Comparison of ENCODE assay signal across 8 mouse cellular contexts in the genomic region with DNA sequence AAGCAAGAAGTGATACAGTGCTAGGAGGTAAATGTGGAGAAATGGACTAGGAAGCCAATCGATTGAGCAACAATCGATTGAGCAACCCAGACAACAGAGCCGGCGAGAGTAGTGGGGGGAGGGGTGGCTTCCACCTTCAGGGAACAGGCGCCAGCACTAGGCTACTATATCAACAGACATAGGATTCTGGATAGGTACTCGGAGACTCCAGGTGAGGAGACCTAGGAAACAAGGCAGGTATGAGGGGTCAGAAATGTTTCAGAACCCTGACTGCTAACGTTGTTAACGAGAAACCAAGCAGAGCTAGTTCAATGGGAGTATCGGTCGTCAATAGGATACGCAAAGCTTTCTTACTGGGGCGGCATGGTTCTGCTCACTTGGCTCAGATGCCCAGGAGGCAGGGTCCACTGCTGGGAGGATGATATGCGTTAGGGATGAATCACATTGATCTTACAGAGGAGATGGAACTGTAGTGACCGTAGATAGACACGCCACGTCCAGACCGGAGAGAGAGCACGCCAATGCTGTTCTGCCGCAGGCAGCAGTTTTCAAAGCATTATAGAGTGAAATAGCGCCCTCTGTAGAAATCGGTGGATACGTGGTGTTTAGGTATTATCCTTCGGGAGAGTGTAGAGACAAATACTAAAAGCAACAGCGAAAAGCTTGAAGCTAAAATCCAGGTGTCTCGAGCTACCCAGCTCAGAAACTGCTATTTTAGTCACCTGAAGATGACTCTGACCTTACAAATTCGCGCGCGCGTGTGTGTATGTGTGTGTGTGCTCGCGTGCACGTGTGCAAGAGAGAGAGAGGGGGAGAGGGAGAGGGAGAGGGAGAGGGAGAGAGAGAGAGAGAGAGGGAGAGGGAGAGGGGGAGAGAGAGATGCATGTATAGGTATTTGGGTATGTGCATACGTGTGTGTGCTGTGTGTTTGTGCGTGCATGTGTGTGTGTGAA. TPM values are rescaled to one million over a fixed set of nuclear protein-coding genes. Genes with fewer than 3 reads are reported as not detected.
DNase-seq lines count a peak whose midpoint lies in the region; ATAC-seq and TF ChIP-seq lines count a peak whose summit lies in the region.

No protein-coding gene starts in this region.

- H3K4me3 ChIP-seq in cerebellum, adult 2 months (replicated peaks; ENCODE audit: insufficient read depth, low read depth, low read length) = peak overlapping the region; percentile 94
- H3K4me3 ChIP-seq in forebrain, embryonic 16.5 days (replicated peaks; ENCODE audit: low read length) = peak overlapping the region; percentile 75
- H3K4me3 ChIP-seq in neural tube, embryonic 15.5 days (replicated peaks) = peak overlapping the region; percentile 64

- TF ChIP-seq CTCF in cerebellum, adult 2 months (IDR thresholded peaks at IDR 0.05; ENCODE audit: borderline replicate concordance, insufficient read depth, low read depth, low read length) = peak; percentile 53; the same call in 1 of the 2 replicates

- peak overlapping the region; percentile 77 for H3K9ac ChIP-seq in forebrain, embryonic 16.5 days (replicated peaks; ENCODE audit: low read depth, low read length)
- H3K9ac ChIP-seq in neural tube, embryonic 15.5 days (replicated peaks) = peak overlapping the region; percentile 62

- TF ChIP-seq POLR2A in cerebellum, adult 2 months (IDR thresholded peaks at IDR 0.05; ENCODE audit: borderline replicate concordance, insufficient read depth, low read length) = peak; percentile 56; the same call in 1 of the 2 replicates

- DNase-seq in MEL-GATA-1-ER (ENCODE audit: extremely low read depth, low read depth) = peak; percentile 80
- peak; percentile 79 to 86 for DNase-seq in cerebellum, adult 2 months
- DNase-seq in heart, postnatal 25 days (ENCODE audit: low spot score) = peak; percentile 37
- DNase-seq in layer of hippocampus, adult 11-12 months (ENCODE audit: low spot score) = peak; percentile 85
- peak; percentile 79 to 86 for DNase-seq in lung, adult 18-20 months
- DNase-seq in testis, postnatal 14 days (ENCODE audit: low spot score) = peak; percentile 62

- no peaks in the 10 kb centered on the region for H3K4me1 ChIP-seq in cerebellum, adult 2 months (ENCODE audit: control insufficient read depth, insufficient read depth, low read length)
- H3K4me1 ChIP-seq in forebrain, embryonic 16.5 days (replicated peaks; ENCODE audit: control insufficient read depth, insufficient read depth, low read length) = peaks cover 11% of the 10 kb centered on the region
- H3K4me1 ChIP-seq in neural tube, embryonic 15.5 days = peaks cover 7% of the 10 kb centered on the region

- H3K9me3 ChIP-seq in forebrain, embryonic 16.5 days (ENCODE audit: control insufficient read depth, low read length) = no peaks in the 10 kb centered on the region
- H3K9me3 ChIP-seq in neural tube, embryonic 15.5 days (replicated peaks) = no peaks in the 10 kb centered on the region

- no peaks in the 10 kb centered on the region for H3K36me3 ChIP-seq in forebrain, embryonic 16.5 days (ENCODE audit: control insufficient read depth, insufficient read depth)
- no peaks in the 10 kb centered on the region for H3K36me3 ChIP-seq in neural tube, embryonic 15.5 days

- H3K27me3 ChIP-seq in cerebellum, adult 2 months (ENCODE audit: control insufficient read depth, insufficient read depth, low read length) = no peaks in the 10 kb centered on the region
- H3K27me3 ChIP-seq in forebrain, embryonic 16.5 days (replicated peaks; ENCODE audit: control insufficient read depth, insufficient read depth, low read length) = no peaks in the 10 kb centered on the region
- H3K27me3 ChIP-seq in neural tube, embryonic 15.5 days (replicated peaks) = no peaks in the 10 kb centered on the region

- peak; percentile 93 for ATAC-seq in forebrain, embryonic 16.5 days
- peak; percentile 93 for ATAC-seq in neural tube, embryonic 15.5 days (ENCODE audit: low FRiP score)

- peak overlapping the region; percentile 64 for H3K4me2 ChIP-seq in forebrain, embryonic 16.5 days (ENCODE audit: low read length)
- peak overlapping the region; percentile 64 for H3K4me2 ChIP-seq in neural tube, embryonic 15.5 days

- H3K27ac ChIP-seq in cerebellum, adult 2 months (ENCODE audit: insufficient read depth, low read length) = peak overlapping the region; percentile 69
- peak overlapping the region; percentile 88 for H3K27ac ChIP-seq in forebrain, embryonic 16.5 days (ENCODE audit: low read length)
- H3K27ac ChIP-seq in neural tube, embryonic 15.5 days (replicated peaks) = peak overlapping the region; percentile 87

- intact Hi-C loops in heart, postnatal 25 days (cut with DNase I) = loop anchor here (2.0 kb wide), 1 partner anchor 69 kb away; no protein-coding TSS in a partner anchor

- 1% methylated on average over 35 of the region's 35 CpGs for WGBS in cerebellum, adult 2 months
- 2% methylated on average over 35 of the region's 35 CpGs for WGBS in forebrain, embryonic 16.5 days
- WGBS in neural tube, embryonic 15.5 days = 2% methylated on average over 35 of the region's 35 CpGs

RNA-seq across cellular contexts. Expression of a gene that starts 24.0 kb away (rescaled TPM):
- polyA plus RNA-seq in cerebellum, adult 2 months (2012; rRNA removed) = 1.3 and 1.5 TPM in 2 replicates
- polyA plus RNA-seq in forebrain, embryonic 16.5 days (2015; fragmentation: Nextera tagmentation; extraction: Ambion mirVana) = 3.1 and 3.9 TPM in 2 replicates
- total RNA-seq in heart, postnatal 25 days (2021) = under 1 TPM in 1 of 2 experiments, not detected in 1; 0.13 TPM
- 5.3 and 5.4 TPM in 2 replicates for polyA plus RNA-seq in neural tube, embryonic 15.5 days (2015; fragmentation: Nextera tagmentation; extraction: Ambion mirVana)

Comparison
In these comparisons a context has a peak if more than half of its experiments do, and no peak if none do; other contexts are left out.
1. Peak in every context shown above with its lines: DNase-seq, ATAC-seq, H3K4me3 ChIP-seq and H3K27ac ChIP-seq.